Mouse (Mus musculus): Measurements from ENCODE around the gene Pcgf5. TPM values are rescaled to one million over a fixed set of nuclear protein-coding genes. Genes with fewer than 3 reads are reported as not detected.

The Pcgf5 gene
- total RNA-seq, 2 experiments from 2014 or later: 33.5 to 35.0 TPM

GRCm38 (mm10) chr19:36382901-36383300 is 34.8 kb downstream of the Pcgf5 start:
- ATAC-seq (replicated peaks; ENCODE audit: low FRiP score, low TSS enrichment, poor library complexity, severe bottlenecking): no peak

- ATAC-seq (replicated peaks; ENCODE audit: low FRiP score, low TSS enrichment, poor library complexity, severe bottlenecking): no peak
These were observed 35.9 kb downstream of the Pcgf5 start for GRCm38 (mm10) chr19:36383977-36384376.

DNA sequence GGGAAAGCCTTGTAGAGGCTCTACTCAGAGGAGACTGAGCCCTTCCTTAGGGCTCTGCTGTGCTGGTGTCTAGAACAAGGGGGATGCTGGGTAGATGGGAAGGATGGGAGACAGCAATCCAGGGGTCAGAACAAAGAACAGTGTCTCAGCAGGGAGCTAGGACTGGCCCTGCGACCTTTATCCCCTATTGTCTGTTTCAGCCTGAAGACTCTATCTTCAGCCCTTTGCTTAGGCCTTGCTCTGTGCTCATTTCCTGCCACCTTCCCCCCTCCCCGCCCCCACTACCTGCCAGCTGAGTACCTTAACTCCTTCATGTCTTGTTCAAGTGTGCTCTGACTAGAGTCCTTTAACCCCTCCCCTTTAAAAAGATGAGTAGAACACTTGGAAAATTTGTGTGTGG is 36.3 kb downstream of the Pcgf5 start:
- no peak for ATAC-seq (replicated peaks; ENCODE audit: low FRiP score, low TSS enrichment, poor library complexity, severe bottlenecking)

DNA sequence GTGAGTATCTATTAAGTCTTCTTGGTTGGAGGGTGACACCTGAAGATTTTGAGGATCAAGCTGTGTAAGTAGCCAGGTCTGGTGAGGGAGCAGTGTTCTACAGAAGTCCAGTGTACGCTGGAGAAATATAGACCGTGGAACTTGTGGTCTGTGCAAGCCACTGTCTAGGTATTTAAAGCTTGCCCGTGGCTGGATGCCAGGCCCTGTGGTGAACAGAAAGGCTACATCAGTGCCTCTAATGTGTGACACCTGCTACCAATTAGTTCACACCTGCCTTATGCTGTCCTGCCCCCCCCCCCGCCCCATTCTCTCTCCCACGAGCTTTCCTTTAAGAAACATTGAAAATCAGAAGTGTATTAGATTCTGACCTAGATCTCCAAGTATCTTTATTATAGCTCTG is 40.4 kb downstream of the Pcgf5 start:
- ATAC-seq (replicated peaks; ENCODE audit: low FRiP score, low TSS enrichment, poor library complexity, severe bottlenecking): no peak

DNA sequence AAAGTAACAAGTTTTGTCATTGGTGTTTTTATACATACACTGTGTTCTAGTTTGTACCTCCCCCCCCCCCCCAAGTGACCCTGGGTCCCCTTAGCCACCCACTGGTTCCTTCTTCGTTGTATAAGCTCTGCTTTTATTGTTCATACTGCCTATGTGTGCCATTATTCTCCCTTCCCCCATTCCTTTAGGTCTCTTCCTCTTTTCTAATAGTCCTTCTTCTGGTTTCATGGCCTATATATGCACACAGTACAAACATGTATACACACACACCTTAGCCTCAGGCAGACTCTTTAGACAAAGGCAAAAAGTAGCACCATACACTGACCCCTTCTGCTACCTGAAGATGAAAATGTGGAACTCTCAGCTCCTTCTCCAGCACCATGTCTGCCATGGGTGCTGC is 42.6 kb downstream of the Pcgf5 start:
- no peak for ATAC-seq (replicated peaks; ENCODE audit: low FRiP score, low TSS enrichment, poor library complexity, severe bottlenecking)

GRCm38 (mm10) chr19:36398500-36398899 is 50.4 kb downstream of the Pcgf5 start:
- no peak for ATAC-seq (replicated peaks; ENCODE audit: low FRiP score, low TSS enrichment, poor library complexity, severe bottlenecking)

- peak; percentile 54 for ATAC-seq (replicated peaks; ENCODE audit: low FRiP score, low TSS enrichment, poor library complexity, severe bottlenecking)
These were observed 60.4 kb downstream of the Pcgf5 start for GRCm38 (mm10) chr19:36408352-36409100.

DNA sequence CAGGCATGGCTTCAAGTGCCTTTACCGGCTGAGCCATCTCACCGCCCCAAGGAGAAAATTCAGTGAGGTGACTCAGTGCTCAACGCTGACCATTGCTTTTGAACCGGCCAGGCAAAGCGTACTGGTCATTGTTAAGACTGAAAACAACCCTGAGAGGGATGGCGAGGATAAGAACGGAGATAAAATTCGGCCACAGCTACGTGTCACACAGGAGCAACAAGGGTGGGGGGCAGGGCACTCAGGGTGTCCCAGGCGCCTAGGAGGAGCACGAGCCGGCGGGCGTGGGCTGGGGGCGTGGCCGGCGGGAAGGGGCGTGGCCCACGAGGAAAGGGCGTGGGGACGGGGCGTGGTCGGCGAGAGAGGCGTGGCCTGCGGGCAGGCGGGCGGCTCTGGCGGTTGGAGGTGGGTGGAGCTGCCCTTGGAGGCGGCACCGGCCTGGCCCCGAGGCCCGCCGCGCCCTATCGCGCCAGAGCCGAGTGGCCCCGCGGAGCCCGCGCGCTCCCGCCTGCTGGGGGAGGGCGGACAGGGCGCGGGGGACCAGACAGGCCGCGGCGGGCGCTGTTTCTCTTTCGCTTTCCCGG is 61.3 kb downstream of the Pcgf5 start:
- peak; percentile 95 for ATAC-seq (replicated peaks; ENCODE audit: low FRiP score, low TSS enrichment, poor library complexity, severe bottlenecking)

DNA sequence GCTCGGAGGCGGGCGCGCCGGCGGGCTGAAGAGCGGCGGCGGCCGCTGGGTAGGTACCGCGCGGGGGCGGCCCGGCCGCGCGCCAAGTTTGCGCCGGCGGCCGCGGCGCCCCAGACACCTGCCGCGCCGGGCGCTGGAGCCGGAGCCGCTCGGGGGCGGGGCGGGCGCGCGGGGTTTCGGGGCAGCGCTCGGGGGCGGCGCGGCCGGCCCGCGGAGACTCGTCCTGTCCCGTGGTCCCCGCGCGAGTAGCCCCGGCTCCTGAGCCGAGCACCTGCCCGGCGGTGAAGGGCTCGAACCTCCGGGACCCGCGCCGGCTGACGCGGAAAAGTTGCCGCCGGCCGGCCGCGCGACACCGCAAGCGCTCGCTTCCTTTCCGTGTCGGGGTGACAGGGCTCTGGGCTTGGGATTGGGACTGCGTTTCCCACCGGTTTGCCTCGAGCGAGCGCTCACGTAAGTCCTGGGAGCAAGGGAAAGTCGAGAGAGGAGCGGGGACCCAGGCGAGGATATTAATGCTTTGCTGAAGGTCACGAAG is 61.8 kb downstream of the Pcgf5 start:
- 0 out of 2 replicates have a peak, but pooled peaks have one; percentile 4 for ATAC-seq (replicated peaks; ENCODE audit: low FRiP score, low TSS enrichment, poor library complexity, severe bottlenecking)

DNA sequence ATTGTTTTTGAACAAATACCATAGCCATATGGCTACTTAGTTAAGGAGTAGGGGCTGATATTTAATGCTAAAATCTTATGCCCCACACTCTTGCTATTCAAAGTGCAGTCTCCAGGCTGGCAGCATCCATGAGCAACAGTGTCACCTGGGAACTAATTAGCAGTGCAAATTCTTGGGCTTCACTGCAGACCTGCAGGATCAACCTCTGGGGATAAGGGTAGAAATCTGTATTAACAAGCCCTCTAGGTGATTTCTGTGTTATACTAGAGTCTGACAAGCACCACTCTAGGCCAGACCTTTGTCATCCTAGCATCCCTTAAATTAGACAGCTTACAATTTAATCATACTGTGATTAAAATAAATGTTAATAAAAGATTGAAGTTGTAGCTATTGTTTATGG is 71.8 kb downstream of the Pcgf5 start:
- ATAC-seq (replicated peaks; ENCODE audit: low FRiP score, low TSS enrichment, poor library complexity, severe bottlenecking): no peak

GRCm38 (mm10) chr19:36427195-36427876 is 79.2 kb downstream of the Pcgf5 start:
- ATAC-seq (replicated peaks; ENCODE audit: low FRiP score, low TSS enrichment, poor library complexity, severe bottlenecking): no peak

- ATAC-seq (replicated peaks; ENCODE audit: low FRiP score, low TSS enrichment, poor library complexity, severe bottlenecking): no peak
These were observed 80.0 kb downstream of the Pcgf5 start for GRCm38 (mm10) chr19:36428116-36428515.

GRCm38 (mm10) chr19:36429354-36429753 is 81.2 kb downstream of the Pcgf5 start:
- ATAC-seq (replicated peaks; ENCODE audit: low FRiP score, low TSS enrichment, poor library complexity, severe bottlenecking): no peak

GRCm38 (mm10) chr19:36433161-36433560 is 85.1 kb downstream of the Pcgf5 start:
- peak; percentile 71; the same call in 1 of the 2 replicates for ATAC-seq (replicated peaks; ENCODE audit: low FRiP score, low TSS enrichment, poor library complexity, severe bottlenecking)

GRCm38 (mm10) chr19:36439894-36440714 is 92.0 kb downstream of the Pcgf5 start:
- ATAC-seq (replicated peaks; ENCODE audit: low FRiP score, low TSS enrichment, poor library complexity, severe bottlenecking): 0 out of 2 replicates have a peak, but pooled peaks have one; percentile 41

DNA sequence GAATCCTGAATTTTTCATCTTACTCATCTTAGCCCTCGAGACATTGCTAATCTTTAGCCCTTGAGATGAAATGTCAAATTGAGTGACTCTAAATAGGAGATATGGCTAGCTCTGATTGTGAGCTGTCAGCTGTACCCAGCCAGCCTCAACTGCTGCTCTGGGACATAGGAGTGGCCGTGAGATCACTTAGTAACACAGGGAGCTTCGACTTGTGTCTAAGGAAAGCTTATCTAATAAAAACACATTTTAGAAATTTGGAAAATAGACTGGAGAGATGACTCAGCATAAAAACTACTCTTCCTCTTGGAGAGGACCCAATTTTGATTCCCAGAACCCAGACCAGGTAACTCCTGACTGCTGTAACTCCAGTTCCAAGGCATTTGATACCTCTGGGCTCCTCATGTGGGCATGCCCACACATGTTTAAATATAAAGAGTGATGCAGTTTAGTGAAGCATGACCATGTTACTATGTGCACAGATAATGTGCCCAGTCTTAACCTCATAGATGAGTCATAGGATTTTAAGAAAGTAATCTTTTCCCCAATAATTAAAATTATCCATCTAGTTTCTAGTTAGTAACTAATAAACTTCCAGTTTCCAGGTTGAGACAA is 103.0 kb downstream of the Pcgf5 start:
- ATAC-seq (replicated peaks; ENCODE audit: low FRiP score, low TSS enrichment, poor library complexity, severe bottlenecking): peak; percentile 95

DNA sequence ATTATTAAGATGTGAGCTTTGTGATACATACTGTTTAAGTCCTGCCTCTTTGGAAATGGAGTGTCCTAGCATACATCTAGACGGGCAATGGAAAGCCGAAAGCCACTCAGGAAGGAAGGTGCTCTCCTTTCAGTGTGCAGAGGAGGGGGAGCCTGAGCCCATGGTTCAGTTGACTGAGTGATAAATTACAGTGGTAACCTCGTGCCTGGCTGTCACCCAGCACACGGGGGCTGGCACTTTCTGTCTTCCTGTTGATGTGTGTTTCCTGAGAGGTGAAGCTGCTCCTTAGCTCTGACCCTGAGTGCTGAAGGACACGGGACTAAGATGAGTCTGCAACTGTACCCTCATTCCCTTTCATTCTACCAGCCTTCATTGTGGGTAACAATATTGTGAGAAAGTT is 103.6 kb downstream of the Pcgf5 start:
- peak; percentile 57 for ATAC-seq (replicated peaks; ENCODE audit: low FRiP score, low TSS enrichment, poor library complexity, severe bottlenecking)

DNA sequence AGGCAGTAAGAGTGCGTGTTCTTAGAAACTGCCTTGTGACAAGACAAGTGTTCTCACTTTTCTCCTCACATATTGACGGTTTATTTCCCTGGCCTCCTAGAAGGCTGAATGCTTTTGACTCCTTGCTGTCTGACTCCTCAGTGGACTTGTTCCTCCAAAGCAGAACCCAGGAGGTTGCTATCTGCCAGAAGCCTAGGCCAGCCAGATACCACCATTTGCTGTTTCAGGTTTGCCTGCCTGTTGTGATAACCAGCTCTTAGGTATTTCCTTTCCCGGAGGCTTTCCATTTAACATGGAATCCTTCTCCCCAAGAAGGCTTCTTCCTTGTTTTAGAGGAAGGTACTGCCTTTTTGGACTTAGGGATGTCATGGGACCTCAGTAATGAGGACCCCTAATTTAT is 104.1 kb downstream of the Pcgf5 start:
- peak; percentile 56; the same call in 1 of the 2 replicates for ATAC-seq (replicated peaks; ENCODE audit: low FRiP score, low TSS enrichment, poor library complexity, severe bottlenecking)

- no peak for ATAC-seq (replicated peaks; ENCODE audit: low FRiP score, low TSS enrichment, poor library complexity, severe bottlenecking)
These were observed 105.3 kb downstream of the Pcgf5 start for GRCm38 (mm10) chr19:36453451-36453850.

Data from megakaryocyte-erythroid progenitor cell, adult 5-6 weeks (primary cell).